Mouse (Mus musculus) frontal cortex, adult (tissue): ENCODE measurements at regions not wholly inside any gene's neighbourhood (a gene's known extent, or its start where the extent isn't known, plus 50 kb on each side); places are given as distances from the start of the nearest gene placed in this dataset.

Experiments
- ATAC-seq: cut with Nextera tagmentation; 2 replicates; pipeline ENCODE4 v1.9.2; 2017; ENCODE audit warnings: mild to moderate bottlenecking, moderate library complexity, mixed read lengths; ENCODE audit not compliant: low TSS enrichment

GRCm38 (mm10) chr3:126491251-126491913 is 104.7 kb upstream of the Camk2d start:
- ATAC-seq: no peak

- ATAC-seq: no peak
Measured at GRCm38 (mm10) chr3:126491914-126492265, 104.2 kb upstream of the Camk2d start.

- no peak for ATAC-seq
Measured at GRCm38 (mm10) chr3:126498823-126499222, 97.3 kb upstream of the Camk2d start.

GRCm38 (mm10) chr3:126500247-126500646 is 95.9 kb upstream of the Camk2d start:
- no peak for ATAC-seq

- no peak for ATAC-seq
Measured at GRCm38 (mm10) chr3:126501826-126502225, 94.3 kb upstream of the Camk2d start.

GRCm38 (mm10) chr3:126505685-126506084 is 90.4 kb upstream of the Camk2d start:
- no peak for ATAC-seq

- ATAC-seq: no peak
Measured at GRCm38 (mm10) chr3:126514842-126515241, 81.3 kb upstream of the Camk2d start.

GRCm38 (mm10) chr3:126534118-126534820 is 61.8 kb upstream of the Camk2d start:
- no peak for ATAC-seq

GRCm38 (mm10) chr3:126535340-126535739 is 60.8 kb upstream of the Camk2d start:
- ATAC-seq: no peak

- ATAC-seq: peak; percentile 88
Measured at GRCm38 (mm10) chr3:126538516-126538915, 57.6 kb upstream of the Camk2d start.

- peak; percentile 86 for ATAC-seq
Measured at GRCm38 (mm10) chr3:126541105-126541504, 55.0 kb upstream of the Camk2d start.
